Mouse (Mus musculus): ENCODE data around the gene Ppbp.

The Ppbp gene

GRCm38 (mm10) chr5:90768218-90768617 is at the start of gene Ppbp:
Gene Ppbp, plus strand, starts transcription at chr5:90768518.
- no peak for DNase-seq

GRCm38 (mm10) chr5:90722656-90723055 is 45.7 kb upstream of the Ppbp start:
- DNase-seq, result no peak

- no peak for DNase-seq
These were observed 40.1 kb upstream of the Ppbp start for GRCm38 (mm10) chr5:90728254-90728653.

GRCm38 (mm10) chr5:90731480-90731879 is 36.8 kb upstream of the Ppbp start:
- peak; percentile 59 to 68 for DNase-seq

GRCm38 (mm10) chr5:90742029-90742428 is 26.3 kb upstream of the Ppbp start:
- DNase-seq, result no peak

GRCm38 (mm10) chr5:90753934-90754333 is 14.4 kb upstream of the Ppbp start:
- no peak for DNase-seq

GRCm38 (mm10) chr5:90758020-90758605 is 10.2 kb upstream of the Ppbp start:
- no peak for DNase-seq

- no peak for DNase-seq
These were observed 8.9 kb upstream of the Ppbp start, which contains the start of gene Cxcl5 for GRCm38 (mm10) chr5:90759077-90760065. Gene Cxcl5, plus strand, starts transcription at chr5:90759360.

- no peak for DNase-seq
These were observed 8.0 kb upstream of the Ppbp start for GRCm38 (mm10) chr5:90760303-90760702.

- DNase-seq, result no peak
These were observed 7.5 kb upstream of the Ppbp start for GRCm38 (mm10) chr5:90760844-90761243.

- DNase-seq, result no peak
These were observed 6.5 kb upstream of the Ppbp start for GRCm38 (mm10) chr5:90761834-90762233.

GRCm38 (mm10) chr5:90763912-90764665 is 4.2 kb upstream of the Ppbp start:
- no peak for DNase-seq

- DNase-seq, result no peak
These were observed 2.3 kb upstream of the Ppbp start for GRCm38 (mm10) chr5:90765821-90766606.

- no peak for DNase-seq
These were observed 3.1 kb downstream of the Ppbp start for GRCm38 (mm10) chr5:90771369-90771768.

- DNase-seq, result no peak
These were observed 3.7 kb downstream of the Ppbp start, which contains the start of gene Pf4 for GRCm38 (mm10) chr5:90771880-90772653. Gene Pf4, plus strand, starts transcription at chr5:90772435.

- DNase-seq, result no peak
These were observed 7.2 kb downstream of the Ppbp start for GRCm38 (mm10) chr5:90775562-90775961.

GRCm38 (mm10) chr5:90777621-90778020 is 9.3 kb downstream of the Ppbp start:
- DNase-seq, result no peak

- no peak for DNase-seq
These were observed 10.5 kb downstream of the Ppbp start for GRCm38 (mm10) chr5:90778856-90779255.

GRCm38 (mm10) chr5:90783697-90784096 is 15.4 kb downstream of the Ppbp start:
- DNase-seq, result no peak

GRCm38 (mm10) chr5:90785659-90786588 is 17.6 kb downstream of the Ppbp start, which contains the start of gene Cxcl3:
Gene Cxcl3, plus strand, starts transcription at chr5:90786103.
- peak in 1 of 2 experiments; percentile 5 for DNase-seq

Measured in cerebellum, adult 18-20 months (tissue).